Mouse (Mus musculus) thymus, postnatal 10 days (tissue): ENCODE measurements around the gene Atl1.

ENCODE experiments used
- DNase-seq, 2 experiments: peaks; one replicate each; pipeline ENCODE4 v3.0.0; 2021; ENCODE audit warnings: low spot score in 2 of 2

The Atl1 gene

GRCm38 (mm10) chr12:70015936-70016335 lies 123.5 kb downstream of the Atl1 start:
- no peak for DNase-seq
